Mouse (Mus musculus): Measurements from ENCODE around the gene Ttll5.

Gene Ttll5

DNA sequence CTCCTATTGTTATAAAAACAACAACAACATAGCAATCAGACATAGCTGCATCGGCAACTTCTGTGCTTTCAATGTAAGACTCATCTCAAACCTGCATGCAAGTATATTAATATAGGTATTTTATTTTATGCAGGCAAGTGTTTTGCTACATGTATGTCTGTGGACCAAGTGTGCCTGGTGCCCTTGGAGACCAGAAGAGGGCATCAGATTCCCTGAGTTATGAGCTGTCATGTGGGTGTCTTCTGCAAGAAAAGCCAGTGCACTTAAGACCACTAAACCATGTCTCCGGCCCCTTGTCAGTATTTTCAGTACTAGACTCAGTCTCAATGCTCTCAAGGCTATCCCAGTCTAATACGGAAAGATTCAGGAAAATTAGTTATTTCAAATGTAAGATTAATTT is 106.3 kb downstream of the Ttll5 start:
- DNase-seq: no peak

DNA sequence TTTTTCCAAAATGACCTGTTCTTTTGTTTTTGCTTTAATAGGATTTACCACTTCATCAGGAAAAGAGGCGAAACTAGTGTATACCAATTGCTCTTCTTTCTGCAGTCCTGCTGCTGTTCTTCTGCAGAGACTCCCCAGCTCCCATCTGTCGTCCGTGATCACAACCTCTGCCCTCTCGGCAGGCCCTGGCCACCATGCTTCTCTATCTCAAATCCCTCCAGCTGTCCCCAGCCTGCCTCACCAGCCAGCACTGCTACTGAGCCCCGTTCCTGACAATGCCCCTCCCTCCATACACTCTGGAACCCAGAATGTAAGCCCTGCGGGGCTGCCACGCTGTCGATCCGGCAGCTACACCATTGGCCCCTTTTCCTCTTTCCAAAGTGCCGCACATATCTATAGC is 108.8 kb downstream of the Ttll5 start:
- DNase-seq: no peak

- no peak for DNase-seq
Observed at GRCm38 (mm10) chr12:85937384-85937783, 112.9 kb downstream of the Ttll5 start.

DNA sequence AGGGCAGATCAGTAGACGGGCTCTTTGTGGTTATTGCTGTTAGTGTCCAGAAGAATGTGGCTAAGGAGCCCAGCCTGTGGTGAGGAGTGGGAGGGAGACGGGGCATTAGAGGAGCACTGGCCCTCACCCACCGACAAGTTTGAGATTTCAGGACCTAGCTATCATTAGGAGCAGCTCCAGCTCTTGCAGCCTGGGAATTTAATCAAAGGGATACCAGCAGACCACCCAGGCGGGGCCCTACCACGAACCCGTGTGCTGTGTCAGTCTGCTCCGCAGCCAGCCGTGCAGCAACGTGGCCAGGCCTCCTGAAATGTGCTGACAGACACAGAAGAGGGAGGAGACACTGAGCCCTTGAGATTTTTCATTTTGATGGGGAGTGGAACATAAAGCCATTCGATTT is 119.0 kb downstream of the Ttll5 start:
- no peak for DNase-seq

- DNase-seq: no peak
Observed at GRCm38 (mm10) chr12:85944419-85944818, 120.0 kb downstream of the Ttll5 start.

- no peak for DNase-seq
Observed at GRCm38 (mm10) chr12:85947161-85947560, 122.7 kb downstream of the Ttll5 start.

DNA sequence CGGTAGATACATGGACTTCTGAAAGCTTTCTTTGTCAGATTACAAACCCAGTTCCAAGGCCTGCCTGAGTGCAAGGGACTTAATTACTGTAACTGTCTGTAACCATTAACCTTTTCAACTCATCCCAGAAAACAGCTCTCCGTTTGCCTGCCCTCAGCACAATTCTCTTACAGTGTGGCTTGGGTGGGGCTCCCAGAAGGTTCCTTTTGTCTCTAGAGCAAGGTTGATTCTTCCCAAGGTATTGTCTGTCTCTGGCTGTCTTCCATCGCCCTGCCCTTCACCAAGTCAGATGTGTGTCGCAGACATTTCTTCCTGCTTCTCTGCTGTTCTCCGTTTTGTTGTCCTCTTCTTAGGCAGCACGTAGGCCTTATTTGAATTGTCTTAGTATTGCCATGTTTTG is 125.2 kb downstream of the Ttll5 start:
- DNase-seq: no peak

DNA sequence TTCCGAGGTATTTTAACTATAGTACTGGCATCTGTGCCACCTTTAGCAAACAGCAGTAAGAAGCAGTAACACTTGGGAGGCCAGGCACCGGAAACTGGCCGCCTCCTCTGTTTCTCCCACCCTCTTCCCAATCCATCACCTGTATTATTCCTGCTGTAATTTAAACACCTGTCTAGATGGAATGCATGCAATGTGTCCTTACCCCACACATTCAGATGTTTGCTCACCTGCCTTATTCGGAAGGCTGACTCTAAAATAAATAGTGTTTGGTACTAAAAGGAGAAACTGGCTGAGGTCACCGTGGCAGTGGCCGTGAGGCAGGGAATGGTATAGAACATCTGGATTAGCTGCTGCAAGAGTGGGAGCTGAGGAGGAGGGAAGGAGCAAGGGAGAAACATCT is 125.9 kb downstream of the Ttll5 start:
- DNase-seq: no peak

DNA sequence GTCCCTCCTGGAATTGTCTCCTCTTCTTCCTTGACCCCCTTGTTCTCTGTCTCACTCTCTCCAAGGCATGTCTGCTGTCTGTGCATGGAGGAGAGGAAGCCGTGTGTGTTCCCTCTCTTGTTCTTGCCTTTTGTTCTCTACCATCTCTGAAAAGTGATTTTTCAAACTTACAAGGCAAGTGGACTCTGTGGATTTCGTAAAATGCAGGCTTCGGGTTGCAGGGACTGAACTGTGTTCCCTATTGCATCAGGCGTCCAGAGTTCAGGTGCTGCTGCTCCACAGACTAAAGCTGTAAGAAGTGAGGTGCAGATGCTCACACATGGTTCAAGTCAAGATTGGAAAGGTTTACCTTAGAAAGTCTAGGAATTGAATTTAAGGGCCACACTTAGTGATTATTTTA is 126.6 kb downstream of the Ttll5 start:
- DNase-seq: no peak

DNA sequence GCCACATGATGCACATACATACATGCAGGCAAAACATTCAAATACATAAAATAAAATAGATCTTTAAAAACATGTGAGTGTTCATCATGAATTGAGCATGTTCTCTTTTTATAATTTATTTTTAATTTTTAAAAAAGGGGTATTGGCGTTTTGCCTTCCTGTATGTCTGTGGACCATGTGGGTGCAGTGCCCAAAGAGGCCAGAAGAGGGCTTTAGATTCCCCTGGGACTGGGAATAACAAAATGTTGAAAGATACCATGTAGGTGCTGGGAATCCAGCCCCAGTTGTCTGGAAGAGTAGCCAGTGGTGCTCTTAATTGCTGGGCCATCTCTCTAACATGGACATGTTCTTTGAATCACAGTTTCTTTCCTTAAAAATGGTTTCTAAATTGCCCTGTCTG is 127.4 kb downstream of the Ttll5 start:
- no peak for DNase-seq

DNA sequence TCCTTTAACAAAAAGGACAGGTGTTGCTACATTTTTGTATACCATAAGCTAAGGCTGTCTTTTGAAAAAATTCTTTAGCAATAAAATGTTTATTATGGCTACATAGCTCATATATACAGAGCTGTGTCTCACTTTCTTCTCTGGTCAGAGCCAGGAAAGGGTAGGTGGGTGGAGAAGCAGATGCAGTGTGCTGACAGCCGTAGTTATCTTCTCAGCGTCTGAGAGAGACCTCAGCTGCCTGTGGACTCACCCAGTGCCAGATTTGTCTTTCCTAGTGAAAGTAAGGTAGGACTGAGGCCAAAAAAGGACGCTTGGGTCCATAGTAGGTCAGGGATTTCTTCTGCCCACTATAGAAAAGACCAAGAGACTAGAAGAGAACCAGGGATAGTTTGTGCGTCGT is 127.9 kb downstream of the Ttll5 start:
- no peak for DNase-seq

DNA sequence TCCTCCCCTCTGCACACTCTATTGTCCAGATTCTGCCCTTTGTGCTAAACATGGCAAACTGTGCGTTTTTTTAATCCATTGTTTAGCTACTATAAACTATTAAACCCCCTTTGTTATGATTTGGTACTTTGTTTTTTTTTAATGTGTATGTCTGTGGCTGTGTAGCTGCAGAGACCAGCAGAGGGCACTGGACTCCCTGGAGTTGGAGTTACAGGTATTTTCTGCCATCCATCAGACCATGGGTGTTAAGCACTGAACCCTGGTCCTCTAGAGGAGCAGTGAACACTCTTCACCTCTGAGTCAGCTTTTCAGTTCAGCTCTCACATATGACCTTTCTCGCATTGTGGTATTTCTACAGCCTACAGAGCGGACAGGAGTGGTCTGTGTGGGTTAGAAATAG is 129.7 kb downstream of the Ttll5 start:
- DNase-seq: no peak

GRCm38 (mm10) chr12:85955062-85955461 is 130.6 kb downstream of the Ttll5 start:
- DNase-seq: no peak

DNA sequence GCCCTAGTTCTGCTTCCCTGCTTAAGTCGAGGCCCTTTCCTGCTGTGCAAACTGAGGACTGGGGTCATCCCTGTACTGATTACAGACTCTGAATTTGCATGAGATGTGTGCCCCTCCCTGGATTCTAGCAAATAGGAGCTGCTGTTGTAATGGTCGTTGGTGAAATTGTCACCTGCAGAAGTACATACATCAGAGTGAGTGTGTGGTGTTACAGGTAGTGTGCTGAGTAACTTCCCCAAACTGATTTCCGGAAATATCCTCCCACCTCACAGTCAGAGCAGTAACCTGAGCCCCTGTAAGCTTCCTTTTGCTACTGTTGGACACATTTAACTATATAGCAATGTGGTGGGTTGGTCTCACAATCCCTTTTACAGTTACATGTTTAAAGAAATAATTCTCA is 131.2 kb downstream of the Ttll5 start:
- no peak for DNase-seq

GRCm38 (mm10) chr12:85956251-85956650 is 131.8 kb downstream of the Ttll5 start:
- no peak for DNase-seq

DNA sequence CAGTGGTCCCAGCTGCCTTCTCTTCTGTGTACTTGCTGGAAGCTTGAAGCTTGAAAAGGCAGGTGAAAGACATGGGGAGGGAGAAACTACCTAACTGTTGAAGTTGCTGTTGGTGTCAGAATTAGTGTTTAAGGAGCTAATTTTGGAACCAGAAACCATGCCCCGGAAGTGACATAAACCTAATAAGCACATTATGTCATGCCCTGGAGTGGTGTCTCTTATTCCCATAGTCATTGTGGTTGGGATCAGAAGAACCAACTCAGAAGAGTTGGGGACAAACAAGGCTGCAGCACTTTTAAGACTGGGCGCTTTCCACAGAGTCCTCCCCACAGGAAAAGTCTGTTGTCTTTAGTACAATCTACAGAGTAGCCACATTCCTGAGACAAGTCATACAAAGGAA is 134.0 kb downstream of the Ttll5 start:
- no peak for DNase-seq

DNA sequence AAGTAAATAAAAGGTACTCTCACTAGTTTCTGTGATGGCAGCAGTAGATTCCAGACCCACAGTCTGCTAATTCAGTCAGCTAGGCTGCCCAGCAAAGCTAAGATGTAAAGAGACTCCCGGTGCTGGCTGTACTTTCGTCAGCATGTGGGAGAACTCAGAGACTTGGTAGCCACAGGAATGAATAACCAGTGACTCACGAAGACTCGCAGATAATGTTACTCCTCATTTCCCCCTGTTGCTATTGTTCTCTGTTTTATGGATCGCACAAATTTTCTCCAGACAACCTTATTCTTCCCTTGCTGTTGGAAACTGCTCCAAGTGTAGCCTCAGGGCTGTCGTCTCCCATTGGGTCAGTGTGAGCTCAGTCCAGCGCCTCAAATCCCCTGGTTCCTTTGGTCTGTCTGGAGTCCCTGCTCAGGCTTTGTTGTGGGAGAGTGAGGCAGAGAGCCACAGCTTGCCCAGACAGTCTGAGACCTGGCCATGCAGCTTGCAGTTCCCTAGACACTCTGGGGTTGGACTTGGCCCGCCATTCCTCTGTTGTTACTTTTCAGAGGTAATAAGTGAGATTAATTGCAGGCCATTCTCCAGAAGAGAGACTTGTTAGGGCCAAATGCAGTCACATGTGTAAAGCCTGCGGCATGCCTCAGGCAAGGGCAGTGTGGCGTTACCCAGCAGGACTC is 135.5 kb downstream of the Ttll5 start:
- DNase-seq: no peak

DNA sequence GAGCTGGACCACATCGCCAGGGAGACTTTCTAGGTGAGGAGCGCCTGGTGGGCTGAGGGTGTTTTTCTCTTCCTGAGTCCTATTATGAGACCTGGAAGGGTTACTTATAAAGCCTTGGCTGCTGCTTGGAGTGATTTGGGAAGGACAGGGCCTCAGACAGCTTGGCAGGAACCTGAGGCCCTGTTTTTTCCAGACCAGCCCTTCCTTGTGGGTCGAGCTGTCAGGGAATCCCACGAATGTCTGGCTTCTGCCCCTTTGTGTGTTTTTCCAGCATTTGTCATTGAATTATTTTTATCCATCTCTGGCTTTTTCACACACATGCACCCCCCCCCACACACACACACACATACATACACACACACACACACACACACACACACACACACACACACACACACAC is 136.2 kb downstream of the Ttll5 start:
- DNase-seq: no peak

GRCm38 (mm10) chr12:85963160-85963559 is 138.7 kb downstream of the Ttll5 start:
- DNase-seq: no peak

DNA sequence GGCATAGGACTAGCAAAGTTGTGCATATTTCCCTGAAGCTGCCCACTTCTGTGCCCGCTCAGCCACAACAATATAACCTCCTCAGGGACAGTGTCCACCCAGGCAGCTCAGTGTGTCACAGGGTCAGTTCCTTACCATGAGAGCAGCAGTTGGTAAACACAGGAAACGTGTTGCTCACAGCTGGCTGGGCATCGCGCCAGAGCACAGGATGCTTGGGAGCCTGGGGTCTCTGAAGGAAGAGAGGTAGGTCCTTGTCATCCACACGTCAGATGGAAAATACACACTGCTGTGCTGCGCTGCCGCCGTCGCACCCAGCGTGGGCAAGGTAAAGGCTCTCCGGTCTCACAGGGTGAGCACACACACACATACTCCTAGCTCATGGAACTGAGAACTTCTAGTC is 139.2 kb downstream of the Ttll5 start:
- no peak for DNase-seq

DNA sequence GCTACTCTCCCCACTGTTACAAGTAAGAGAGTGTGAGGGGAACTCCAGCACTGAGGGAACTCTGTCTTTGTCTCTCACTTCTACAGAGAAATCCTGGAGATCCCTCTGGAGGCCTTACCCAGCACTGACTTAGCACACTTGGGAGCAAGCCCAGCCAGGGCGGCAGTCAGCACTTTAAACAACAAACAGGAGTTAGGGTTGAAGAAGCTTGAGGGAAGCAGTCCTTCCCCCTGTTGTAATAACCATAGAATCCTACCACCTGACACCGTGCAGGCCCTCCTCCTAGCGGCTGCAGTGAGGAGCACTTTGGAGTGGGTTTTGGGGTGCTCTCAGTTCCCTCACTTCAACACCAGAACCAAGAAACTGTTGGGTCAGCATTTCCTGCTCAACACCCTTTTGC is 140.0 kb downstream of the Ttll5 start:
- no peak for DNase-seq

DNA sequence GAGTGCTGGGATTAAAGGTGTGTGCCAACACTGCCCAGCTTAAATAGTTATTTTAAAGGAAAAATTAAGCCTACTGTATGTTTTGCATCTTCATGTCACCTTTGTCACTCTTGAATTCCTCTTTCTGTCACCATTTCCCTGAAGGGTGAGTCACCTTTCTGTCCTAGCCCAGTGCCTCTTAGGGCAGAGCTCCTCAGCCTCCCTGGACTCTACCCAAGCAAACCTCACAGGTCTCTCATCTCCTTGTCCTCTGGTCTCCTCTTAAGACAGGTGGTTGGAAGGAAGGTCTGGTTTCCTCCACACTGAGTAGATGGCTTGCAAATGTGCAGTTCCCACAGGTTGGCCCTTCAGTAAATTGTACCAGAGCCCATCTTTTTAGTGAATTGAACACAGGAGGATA is 143.4 kb downstream of the Ttll5 start:
- no peak for DNase-seq

- no peak for DNase-seq
Observed at GRCm38 (mm10) chr12:85968409-85968808, 143.9 kb downstream of the Ttll5 start.

DNA sequence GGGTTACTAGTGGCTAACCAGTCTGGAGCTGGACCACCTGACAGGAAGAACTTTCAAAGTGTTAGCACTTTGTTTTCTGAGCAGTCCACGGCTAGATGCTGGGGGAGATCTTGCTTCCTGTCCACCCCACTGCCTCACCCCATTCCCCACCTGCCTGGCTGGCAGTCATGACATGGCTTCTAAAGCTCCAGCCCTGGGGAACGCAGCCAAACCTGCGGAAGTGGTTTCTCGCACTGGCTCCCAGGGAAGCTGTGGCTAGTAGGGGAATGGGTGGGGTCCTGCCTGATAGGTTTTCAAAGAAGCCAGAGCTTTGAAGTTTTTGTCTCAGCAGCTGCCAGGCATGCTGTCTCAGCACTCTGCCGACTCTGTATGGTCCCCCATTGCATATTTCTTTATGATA is 145.1 kb downstream of the Ttll5 start:
- DNase-seq: no peak

GRCm38 (mm10) chr12:85970191-85970590 is 145.7 kb downstream of the Ttll5 start:
- no peak for DNase-seq

GRCm38 (mm10) chr12:85970803-85971202 is 146.3 kb downstream of the Ttll5 start:
- DNase-seq: no peak

Measured in right cerebral cortex, postnatal 4 days (tissue).